Mouse (Mus musculus) thymus, postnatal 4 days (tissue): ENCODE data around the gene Emc3.

Experiments
- DNase-seq: peaks from one replicate; pipeline ENCODE4 v3.0.0; 2021

Gene Emc3

GRCm38 (mm10) chr6:113530932-113531839 is at the start of gene Emc3, which contains the start of gene Fancd2:
Gene Emc3 (minus strand): TSS chr6:113531652.
Gene Fancd2 (plus strand): TSS chr6:113531682.
- DNase-seq: peak; percentile 96

GRCm38 (mm10) chr6:113579306-113579705 is 47.9 kb upstream of the Emc3 start:
- no peak for DNase-seq

- no peak for DNase-seq
Measured at GRCm38 (mm10) chr6:113576044-113576443, 44.6 kb upstream of the Emc3 start.

GRCm38 (mm10) chr6:113564557-113564956 is 33.1 kb upstream of the Emc3 start:
- no peak for DNase-seq

GRCm38 (mm10) chr6:113559736-113560135 is 28.3 kb upstream of the Emc3 start:
- DNase-seq: no peak

- no peak for DNase-seq
Measured at GRCm38 (mm10) chr6:113543906-113544481, 12.5 kb upstream of the Emc3 start.

- no peak for DNase-seq
Measured at GRCm38 (mm10) chr6:113541610-113542009, 10.2 kb upstream of the Emc3 start.

- DNase-seq: no peak
Measured at GRCm38 (mm10) chr6:113534886-113535285, 3.4 kb upstream of the Emc3 start.

GRCm38 (mm10) chr6:113531840-113532404 is 470 bp upstream of the Emc3 start:
- DNase-seq: peak; percentile 17

- no peak for DNase-seq
Measured at GRCm38 (mm10) chr6:113523420-113523819, 8.0 kb downstream of the Emc3 start.

GRCm38 (mm10) chr6:113522310-113522709 is 9.1 kb downstream of the Emc3 start:
- no peak for DNase-seq

- peak; percentile 42 for DNase-seq
Measured at GRCm38 (mm10) chr6:113517434-113518080, 13.9 kb downstream of the Emc3 start.

GRCm38 (mm10) chr6:113514600-113514999 is 16.9 kb downstream of the Emc3 start:
- no peak for DNase-seq

- no peak for DNase-seq
Measured at GRCm38 (mm10) chr6:113513944-113514343, 17.5 kb downstream of the Emc3 start.

GRCm38 (mm10) chr6:113508947-113509280 is 22.5 kb downstream of the Emc3 start:
- peak; percentile 22 for DNase-seq

GRCm38 (mm10) chr6:113508272-113508946 is 23.0 kb downstream of the Emc3 start:
- DNase-seq: no peak

GRCm38 (mm10) chr6:113507130-113507529 is 24.3 kb downstream of the Emc3 start:
- DNase-seq: no peak

GRCm38 (mm10) chr6:113505689-113506088 is 25.8 kb downstream of the Emc3 start:
- no peak for DNase-seq

GRCm38 (mm10) chr6:113502801-113503200 is 28.7 kb downstream of the Emc3 start:
- DNase-seq: no peak

- no peak for DNase-seq
Measured at GRCm38 (mm10) chr6:113501388-113502084, 29.9 kb downstream of the Emc3 start, which contains the start of gene Prrt3. Gene Prrt3 (minus strand): TSS chr6:113501931.

GRCm38 (mm10) chr6:113499346-113499745 is 32.1 kb downstream of the Emc3 start:
- no peak for DNase-seq

- DNase-seq: no peak
Measured at GRCm38 (mm10) chr6:113495071-113495675, 36.3 kb downstream of the Emc3 start.
